Mouse (Mus musculus): ENCODE measurements around the gene Eif3d.
A peak's percentile ranks its signal among the peaks of the same experiment; 100 is the strongest.

The Eif3d gene

DNA sequence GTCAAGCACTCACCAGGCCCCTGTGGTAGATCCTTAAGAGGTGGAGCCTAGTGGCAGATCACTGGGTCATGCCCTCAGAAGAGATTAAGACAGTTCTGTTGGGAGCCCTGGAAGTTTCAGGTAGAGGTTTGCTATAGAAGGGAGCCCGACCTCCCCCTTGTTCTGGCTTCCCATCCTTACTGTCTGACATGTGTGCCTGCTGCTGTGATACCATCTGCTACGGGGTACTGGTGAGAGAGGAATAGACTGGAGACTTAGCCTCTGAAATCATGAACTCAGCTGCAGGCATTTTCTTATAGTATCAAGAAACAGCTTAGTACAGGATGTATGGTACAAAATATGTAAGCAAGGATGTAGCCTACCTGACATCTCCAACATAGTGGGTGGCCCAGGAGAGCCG, 17.7 kb downstream of the Eif3d start:
- no peak for DNase-seq (ENCODE audit: low spot score)

DNA sequence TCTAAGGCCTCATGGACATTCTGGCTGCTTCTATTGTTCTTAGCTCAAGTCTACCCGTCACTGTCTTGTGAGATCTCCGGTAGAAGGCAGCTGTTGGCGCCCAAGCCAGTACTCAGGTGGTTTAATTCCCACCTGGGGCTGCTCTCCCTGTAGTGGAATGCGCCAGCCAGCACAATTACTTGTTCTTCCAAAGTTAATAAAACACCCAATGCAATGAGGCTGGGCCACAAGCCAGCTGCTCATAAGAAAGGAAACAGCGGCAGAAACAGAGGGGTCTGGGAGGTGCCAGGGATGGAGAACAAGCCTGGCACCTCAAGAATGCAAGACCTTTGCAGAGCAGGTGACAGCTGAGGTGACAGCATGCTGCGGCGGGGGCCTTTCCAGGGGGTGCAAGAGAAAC, 21.6 kb downstream of the Eif3d start:
- no peak for DNase-seq (ENCODE audit: low spot score)

DNA sequence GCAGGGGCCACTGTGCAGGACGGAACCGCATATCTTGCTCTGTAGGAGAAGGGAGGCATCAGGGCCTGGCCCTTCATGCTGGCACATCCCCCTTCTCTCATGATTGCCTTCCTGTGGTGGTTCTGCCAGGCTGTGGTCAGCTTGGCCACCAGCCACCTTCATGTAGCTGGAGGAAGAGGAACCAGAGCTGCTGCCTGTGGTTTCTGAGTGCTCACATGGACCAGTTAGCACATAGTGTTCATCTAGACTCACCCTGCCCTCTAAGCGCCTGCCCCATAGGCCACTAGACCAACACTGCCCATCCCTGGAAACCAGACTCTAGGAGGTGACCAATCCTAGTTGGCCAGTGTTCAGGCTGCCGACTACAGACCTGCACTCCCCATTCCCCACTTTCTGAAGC, 24.9 kb downstream of the Eif3d start:
- peak; percentile 17 for DNase-seq (ENCODE audit: low spot score)

DNA sequence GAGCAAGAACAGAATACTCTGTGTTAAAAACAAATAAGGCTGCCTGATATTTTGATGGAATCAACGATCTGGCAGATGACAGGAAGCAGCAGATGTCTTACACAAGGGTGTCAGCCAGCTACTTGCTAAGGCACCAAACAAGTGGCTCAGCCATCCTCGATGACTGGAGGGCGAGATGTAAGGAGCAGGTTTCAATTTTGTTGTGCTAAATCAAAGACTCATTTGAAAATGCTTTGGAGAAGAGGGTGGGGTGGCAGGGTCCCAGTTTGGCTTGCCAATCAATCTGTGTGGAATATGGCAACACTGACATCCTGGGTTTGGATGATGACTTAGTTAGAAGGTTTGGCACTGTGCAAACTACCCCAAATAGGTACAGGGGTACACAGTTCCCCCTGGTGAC, 29.1 kb downstream of the Eif3d start:
- no peak for DNase-seq (ENCODE audit: low spot score)

DNA sequence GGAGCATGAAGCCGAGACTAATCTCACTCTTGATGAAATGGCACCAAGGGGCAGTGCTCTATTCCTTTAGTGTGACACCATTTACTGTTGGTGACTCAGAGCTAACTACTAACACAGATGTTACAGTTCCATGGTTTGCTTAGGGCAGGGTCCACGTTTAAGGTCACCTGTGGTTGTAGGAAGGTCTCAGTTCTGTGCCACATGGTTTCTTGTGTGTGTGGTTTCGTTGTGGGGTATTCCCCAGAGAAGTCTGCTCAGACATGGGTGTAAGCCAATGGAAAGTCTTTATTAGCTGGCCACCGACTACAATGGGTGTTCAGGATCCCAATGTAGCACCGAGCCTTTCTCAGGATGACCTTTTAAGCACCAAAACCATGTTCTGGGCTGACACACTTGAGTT, 32.1 kb downstream of the Eif3d start:
- no peak for DNase-seq (ENCODE audit: low spot score)

DNA sequence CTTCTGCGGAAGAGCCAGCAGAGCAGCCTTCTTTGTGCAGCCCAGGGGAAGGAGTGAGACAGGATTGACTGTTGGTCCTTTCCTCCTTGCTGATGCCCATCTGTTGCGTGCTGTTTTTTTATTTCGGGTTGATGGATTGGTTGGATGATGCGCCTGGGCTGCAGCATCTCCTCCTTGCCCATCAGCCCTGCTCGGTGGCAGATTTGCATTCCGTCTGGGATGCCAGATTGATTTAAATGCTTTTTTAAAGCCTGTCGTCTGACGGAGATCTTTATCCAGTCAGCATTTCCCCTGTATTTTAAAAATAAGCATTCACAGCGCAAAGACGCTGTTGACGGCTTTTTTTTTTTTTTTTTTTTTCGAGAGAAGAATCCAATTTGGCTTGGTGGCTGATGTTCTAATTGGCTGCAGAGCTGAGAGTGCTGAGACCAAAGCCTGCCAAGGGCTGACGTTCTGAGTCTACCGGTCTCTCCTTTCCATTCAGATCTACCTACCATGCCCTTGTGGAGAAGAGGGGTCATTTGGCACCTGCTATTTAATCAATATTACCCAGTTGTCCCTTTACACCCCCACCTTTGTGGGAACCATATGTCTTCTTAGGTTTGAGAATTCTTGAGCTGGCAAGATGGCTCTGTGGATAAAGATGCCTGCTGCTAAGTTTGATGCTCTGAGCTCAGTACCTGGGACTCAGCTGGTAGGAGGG, 34.8 kb downstream of the Eif3d start:
- DNase-seq (ENCODE audit: low spot score) = no peak

DNA sequence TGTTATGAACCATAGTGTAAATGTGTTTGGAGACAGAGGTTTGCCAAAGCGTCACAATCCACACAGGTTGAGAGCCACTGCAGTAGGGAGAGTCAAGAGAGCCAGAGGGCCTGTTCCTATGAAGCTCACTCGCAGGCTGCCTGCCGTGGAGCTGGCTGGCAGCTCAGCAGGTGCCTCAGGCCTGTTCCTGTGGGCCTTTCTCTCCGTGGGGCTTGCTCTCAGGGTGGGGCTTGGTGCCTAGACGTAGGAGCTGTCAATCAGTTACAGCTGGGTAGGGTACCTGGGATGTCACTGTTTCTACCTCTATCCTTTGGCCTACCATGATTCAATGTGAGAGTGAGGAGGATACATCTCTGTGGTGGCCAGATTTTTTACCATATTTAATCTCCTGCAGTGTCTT, 35.6 kb downstream of the Eif3d start:
- no peak for DNase-seq (ENCODE audit: low spot score)

DNA sequence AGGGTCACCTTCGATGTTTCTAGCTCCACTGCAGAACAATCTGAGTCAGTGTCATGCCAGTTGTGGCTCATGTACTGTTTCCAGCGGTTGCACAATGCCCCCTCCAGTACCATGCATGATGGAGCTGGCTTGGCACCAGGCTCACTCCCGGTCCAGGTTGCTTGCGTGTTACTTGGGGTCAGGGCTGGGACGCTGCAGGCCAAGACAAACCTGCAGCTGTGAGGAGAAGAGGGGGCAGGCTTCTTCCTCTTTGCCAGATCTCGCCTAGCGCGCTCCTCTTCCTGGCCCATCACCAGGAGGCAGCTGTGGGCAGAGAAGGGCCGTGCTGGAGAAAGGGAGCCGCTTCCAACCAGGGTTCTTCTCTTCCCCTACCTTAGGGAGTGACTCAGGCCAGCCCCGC, 36.3 kb downstream of the Eif3d start:
- DNase-seq (ENCODE audit: low spot score) = no peak

DNA sequence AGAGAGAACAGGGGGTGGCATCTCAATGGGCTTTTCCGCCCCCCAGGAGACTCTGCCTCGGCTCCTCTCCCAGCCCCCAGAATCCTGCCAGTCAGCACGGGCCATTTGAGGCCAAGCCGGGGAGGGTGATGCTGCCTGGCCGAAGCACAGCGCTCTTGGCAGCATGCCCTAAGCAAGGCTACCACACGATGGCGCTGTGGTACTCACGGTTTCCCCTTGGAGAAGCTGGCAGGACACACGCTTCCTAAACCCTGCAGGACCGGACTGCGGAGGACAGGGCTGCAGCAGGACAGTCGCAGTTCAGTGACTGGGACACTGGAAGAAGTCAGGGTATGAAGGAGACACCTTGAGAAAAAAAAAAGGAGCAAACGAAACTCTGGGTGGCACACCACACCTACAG, 36.8 kb downstream of the Eif3d start:
- peak; percentile 87 for DNase-seq (ENCODE audit: low spot score)

DNA sequence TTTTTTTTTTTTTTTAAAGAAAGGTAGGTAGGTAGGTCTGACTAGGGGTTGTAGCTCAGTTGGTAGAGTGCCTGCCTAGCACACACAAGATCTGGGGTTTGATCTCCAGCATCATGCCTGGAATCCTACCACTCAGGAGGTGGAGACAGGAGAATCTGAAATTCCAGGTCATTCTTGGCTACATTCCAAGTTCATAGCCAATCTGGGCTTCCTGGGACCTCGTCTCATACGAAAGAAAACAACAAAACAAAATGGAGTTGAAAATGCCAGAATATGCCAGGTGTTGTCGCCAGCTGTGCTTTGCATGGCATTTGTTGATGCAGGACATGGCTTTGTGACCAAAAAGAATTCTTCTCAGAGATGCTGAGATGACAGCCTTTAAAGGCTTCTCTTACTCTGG, 37.4 kb downstream of the Eif3d start:
- no peak for DNase-seq (ENCODE audit: low spot score)

DNA sequence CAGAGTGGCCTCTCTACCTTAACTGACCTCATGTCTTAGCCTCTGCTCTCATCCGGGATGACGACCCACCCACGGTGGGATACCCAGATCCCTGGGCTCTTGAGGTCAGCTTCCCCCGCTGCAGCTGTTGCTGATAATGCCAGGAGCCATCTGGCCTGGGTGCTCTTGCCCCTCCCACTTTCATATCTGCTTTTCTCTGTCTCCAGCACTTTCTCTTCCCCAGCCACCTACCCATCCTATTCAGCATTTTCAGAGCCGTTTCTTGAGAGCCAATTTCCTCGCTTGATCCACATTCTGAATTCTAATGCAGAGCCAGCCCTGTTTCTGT, 39.0 kb downstream of the Eif3d start:
- DNase-seq (ENCODE audit: low spot score) = no peak

DNA sequence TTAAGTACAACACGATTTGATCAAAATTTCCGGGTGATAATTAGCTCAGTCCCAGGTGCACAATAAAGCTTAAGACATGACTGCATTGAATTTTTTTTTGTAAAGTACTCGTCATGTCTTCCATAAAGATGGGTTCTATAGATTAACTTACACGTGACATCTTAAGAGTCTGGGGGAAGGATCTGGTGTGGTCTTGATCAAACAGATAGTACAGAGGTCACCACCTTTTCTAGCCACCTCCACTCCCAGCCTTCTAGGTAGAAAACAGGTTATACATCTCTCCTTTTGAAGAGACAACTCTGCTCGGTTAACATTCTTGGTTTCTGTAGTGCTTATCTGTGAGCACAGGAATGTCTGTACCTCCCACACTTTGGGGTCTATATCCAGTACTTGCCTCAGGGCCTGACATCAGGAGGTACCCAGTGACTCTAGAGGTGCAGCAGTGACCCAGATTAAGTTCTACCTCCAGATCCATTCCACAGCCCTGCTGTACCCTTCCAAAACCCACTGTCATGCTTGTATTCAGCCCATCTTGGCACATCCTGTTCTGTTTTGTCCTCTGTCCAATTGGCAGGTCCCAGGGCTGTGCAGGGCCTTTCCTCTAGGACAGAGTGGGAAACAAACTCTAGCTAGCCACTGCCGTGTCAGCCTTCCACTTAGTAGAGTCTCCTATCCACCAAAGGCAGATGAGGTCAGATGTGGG, 39.5 kb downstream of the Eif3d start:
- no peak for DNase-seq (ENCODE audit: low spot score)

DNA sequence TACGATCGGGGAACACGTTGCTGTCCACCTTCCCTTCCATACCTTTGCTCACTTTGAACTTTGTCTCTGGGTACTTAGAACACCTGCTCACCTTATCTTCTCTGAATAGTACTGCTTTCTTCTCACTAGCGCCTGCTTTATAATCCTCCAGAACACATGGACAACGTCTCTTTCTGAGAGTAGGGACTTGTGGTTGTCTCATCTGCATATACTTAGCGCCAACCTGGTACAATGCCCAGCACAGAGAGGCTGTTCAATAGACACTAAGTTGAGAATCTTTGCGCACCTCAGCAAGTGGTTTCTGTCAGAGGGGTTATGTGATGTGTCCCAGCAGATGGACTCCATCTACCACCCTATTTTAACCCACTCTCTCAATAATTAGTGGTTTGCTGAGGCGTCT, 40.8 kb downstream of the Eif3d start:
- DNase-seq (ENCODE audit: low spot score) = no peak

DNA sequence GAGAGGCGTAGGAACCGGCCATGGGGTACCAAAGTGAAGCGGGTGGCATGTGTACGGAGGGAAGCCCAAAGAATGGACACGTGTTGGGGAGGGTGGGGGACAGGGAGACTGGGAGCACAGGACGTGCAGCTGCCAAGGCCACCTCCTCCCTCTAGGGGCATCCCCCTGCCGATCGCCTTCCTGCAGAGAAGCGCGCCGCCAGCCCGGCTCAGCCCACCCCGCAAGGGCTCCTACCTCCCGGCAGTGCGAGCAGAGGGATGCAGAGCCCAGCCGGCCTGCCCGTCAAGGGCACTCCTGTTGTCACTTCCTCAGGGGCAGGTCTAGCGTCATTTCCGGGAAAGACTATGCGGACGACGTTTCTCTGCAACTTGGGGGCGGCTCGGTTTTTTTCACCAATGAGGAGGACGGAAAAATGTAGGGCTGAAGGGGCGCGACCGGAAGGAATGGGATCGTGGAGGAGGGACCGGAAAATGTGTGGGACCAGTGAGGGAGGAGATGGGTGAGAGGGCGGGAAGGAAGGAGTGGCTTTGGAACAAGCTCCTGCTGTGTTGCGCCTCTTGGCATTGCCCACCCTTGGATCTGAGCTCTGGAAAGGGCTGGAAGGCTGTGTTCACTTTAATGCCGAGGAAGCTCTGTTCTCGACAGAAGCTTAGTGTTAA, 41.8 kb downstream of the Eif3d start, which contains the start of gene Txn2:
Gene Txn2 (minus strand): TSS at position 334 of the 659 bp plus-strand sequence.
- DNase-seq (ENCODE audit: low spot score) = peak; percentile 97

DNA sequence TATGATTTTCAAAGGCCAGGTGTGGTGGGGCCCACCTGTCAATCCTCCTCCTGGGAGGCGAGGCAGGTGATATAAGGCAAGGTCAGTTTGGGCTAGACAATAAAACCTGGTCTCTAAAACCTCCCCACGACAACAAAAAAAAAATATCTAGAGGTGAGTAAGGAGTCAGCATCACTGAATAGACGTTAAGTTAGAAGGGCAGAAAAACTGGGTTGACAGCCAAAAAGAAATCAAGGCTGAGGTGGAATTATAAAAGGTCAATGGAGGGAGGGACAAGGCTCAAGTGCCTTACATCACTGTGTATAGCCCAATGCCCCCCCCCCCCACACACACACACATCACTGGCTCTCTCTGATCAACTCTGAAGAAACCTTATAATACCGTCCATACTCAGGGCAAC, 42.5 kb downstream of the Eif3d start:
- DNase-seq (ENCODE audit: low spot score) = no peak

DNA sequence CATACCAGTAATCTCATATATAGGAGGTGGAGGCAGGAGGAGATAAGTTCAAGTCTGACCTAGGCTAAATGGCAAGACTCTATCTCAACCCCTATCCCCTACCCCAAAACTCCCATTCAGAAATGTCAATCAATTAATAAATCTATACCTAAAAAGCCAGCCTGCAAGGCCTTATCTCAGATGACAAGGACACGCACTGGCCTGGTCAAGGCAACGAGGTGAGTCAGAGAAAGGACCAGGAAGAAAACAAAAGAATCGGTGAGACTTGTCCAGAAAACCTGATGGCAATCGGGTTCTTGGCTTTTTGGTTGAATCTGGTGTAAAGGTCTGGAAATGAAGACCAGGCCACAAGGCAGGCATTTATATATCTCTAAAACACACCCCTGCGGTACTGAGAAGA, 43.7 kb downstream of the Eif3d start:
- DNase-seq (ENCODE audit: low spot score) = no peak

DNA sequence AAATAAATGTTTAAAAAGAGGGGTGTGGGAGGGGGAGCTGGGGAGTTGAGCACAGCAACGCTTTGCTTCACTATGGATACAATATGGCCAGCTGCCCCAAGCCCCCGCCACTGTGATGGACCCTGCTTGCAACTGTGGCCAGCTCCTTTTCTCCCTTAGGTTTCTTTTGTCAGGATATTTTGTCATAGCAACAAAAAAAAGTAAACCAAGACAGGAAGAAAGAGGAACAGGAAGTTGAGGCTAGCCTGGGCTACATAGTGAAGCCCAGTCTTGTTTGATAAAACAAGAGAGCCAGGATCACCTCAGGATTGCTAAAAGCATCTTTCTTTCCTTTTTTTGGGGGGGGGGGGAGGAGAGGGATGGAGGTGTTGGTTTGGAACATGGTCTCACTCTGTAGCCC, 45.4 kb downstream of the Eif3d start:
- DNase-seq (ENCODE audit: low spot score) = no peak

DNA sequence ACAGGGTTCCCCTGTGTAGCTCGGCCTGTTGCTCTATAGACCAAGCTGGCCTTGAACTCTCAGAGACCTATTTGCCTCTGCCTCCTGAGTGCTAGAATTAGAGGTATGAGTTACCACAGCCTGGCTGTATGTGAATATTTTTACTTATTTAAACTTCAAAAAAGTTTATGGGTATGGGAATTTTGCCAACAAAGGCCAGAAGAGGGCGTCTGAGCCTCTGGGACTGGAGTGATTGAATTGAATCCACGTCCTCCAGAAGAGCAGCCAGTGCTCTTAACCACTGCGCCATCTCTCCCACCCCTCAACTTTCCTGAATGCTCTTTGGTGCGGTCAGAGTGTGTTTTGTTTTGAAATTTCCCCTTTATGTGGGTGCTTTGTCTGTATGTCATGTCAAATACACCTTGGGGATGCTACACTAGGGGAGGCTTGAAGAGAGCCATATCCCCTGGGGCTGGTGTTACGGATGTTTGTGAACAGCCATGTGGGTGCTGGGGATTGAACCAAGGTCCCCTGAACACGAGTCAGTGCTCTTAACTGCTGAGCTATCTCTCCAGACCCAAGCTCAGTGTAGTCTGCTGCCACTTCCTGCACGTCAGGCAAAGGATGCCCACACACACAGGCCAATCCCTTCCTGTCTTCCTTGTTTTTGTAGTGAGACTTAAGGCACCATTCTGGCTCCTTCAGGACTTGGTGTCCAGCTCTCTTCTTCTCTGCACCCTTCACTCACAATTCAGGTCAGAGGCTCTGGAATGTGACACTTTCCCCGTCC, 47.2 kb downstream of the Eif3d start:
- DNase-seq (ENCODE audit: low spot score) = no peak

DNA sequence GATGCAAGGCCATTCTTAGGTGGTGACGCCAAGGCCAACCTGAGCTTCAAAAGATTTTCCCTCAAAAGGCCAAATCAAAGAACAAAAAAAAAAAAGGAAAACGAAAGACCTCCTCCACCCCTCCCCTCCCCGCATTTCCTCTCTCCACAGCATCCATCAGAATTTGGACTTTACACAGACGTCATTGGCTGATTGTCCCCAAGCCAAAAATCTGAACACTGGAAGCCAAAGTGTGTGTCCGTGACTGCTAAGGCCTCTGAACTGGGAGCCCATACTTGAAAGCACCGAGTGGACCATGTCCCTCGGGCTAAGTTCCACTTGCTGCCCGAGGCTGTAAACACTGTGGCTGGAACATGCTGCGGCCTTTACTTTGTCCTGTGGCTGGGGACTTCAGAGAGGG, 47.9 kb downstream of the Eif3d start:
- no peak for DNase-seq (ENCODE audit: low spot score)

DNA sequence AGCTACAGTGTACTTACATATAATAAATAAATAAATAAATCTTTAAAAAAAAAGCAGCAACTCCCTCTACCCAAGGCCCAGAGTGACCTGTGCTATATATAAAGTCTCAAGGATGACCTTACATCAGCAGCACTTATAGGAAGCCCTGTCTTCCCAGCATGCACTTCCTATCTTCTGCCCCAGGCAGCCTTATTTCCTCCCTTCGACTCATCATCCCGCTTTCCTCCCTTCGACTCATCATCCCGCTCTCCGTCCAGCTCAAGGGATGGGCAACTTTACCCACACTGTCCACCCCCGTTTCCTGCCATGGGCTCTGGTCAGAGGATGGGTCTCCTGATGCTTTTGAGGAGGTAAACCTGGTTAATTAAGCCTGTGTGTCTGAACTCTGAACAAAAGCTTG, 49.0 kb downstream of the Eif3d start:
- no peak for DNase-seq (ENCODE audit: low spot score)

DNA sequence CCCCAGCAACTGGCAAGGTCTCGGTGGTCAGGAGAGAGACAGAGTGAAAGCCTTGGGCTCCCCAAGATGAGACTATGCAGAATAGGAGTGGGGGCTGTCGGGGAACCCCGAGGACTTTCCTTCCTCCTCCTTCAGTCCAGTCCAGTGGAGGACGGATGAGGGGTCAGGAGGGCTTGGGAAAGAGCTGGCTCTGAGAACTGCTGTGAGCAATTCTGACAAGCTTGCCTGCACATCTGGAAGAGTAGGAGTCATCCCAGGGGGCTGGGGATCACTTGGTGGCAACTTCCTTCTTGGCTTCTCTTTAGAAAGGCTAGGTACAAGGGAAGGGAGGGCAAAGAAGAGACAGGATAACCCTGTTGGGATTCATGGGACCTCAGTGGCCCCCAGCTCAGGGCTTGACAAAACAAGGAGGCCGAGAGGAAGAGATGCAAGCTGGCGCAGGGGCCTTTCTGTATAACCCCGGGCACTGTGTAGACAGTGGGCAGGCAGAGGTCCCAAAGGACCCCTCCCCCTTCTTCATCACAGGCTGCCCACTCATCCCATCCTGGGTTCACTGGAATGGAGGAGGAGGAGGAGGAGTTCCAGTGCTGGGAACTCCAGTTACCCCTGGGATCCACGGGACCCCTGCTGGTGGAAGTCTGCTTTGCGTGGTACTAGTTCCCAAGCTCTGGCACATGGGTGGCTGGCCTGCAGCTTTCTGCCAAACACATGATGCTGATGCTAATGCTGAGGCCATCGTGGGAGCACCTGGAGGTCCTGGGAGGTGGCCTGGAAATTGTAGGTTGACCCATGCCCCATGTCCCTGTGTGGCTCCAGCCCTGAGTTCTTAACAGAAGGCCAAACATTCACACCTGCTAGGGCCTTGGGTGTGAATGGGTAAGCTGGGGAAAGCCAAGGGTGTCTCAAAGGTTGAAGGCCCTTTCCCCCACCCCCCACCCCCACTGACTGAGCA, 49.8 kb downstream of the Eif3d start:
- DNase-seq (ENCODE audit: low spot score) = no peak

DNA sequence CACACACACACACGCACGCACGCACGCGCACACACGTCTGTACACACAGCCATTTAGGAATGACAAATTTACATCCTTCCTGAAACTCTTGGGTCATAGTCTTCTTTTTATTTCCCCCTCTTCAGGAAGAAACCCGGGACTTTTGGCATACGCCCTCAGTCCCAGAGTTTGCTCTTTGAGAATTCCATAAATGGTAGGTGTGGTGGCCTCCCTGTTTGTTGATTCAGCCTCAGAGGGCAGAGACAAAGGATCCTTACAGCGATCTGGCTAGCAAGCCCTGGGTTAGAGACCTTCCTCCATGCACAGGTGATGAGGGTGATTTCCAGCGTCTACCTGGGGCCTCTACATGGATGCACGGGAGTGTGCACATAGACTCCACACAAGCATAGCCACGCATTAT, 51.2 kb downstream of the Eif3d start:
- DNase-seq (ENCODE audit: low spot score) = no peak

Measured in ovary, adult 18-20 months (tissue).